Mouse (Mus musculus): Measurements from ENCODE around the gene Grik4. TPM values are rescaled to one million over a fixed set of nuclear protein-coding genes. Genes with fewer than 3 reads are reported as not detected.
A peak's percentile ranks its signal among the peaks of the same experiment; 100 is the strongest.

Grik4 gene
- polyA plus RNA-seq, 1 experiment = 2.8 TPM

DNA sequence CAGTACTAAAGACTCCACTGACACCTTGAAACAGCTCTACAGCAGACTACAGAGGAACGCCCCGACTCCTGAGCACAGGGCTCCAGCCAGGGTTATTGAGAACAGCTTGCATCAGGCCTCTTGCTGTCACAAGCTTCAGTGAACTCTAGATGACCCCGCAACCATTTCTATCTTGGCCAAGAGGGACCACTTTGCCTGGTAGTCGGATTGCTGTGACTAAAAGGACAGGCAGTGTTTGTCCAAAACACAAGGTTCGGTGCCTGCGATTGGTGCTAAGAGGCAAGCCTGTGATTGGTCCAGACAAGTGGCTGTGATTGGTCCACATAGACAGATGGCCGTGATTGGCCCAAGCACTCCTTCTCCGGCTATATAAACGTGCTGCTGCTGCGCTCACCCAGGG, 16.8 kb downstream of the Grik4 start:
- Histone ChIP-seq H3K4me3 (ENCODE audit: control insufficient read depth, low read depth, low read length) (peak overlapping the region; percentile 71), H3K27ac (ENCODE audit: control insufficient read depth, insufficient read depth, low read depth, low read length) (no peak overlapping the region), H3K27me3 (ENCODE audit: control insufficient read depth, insufficient read depth, low read length) (no peaks in the 10 kb centered on the region), H3K4me1 (ENCODE audit: control insufficient read depth, insufficient read depth, low read length) (peaks cover 19% of the 10 kb centered on the region), H3K36me3 (ENCODE audit: control insufficient read depth, insufficient read depth, low read length) (no peaks in the 10 kb centered on the region)
- TF ChIP-seq POLR2A (IDR thresholded peaks at IDR 0.05; ENCODE audit: control insufficient read depth, low read depth, low read length) = no peak; the same call in 1 of the 2 replicates

DNA sequence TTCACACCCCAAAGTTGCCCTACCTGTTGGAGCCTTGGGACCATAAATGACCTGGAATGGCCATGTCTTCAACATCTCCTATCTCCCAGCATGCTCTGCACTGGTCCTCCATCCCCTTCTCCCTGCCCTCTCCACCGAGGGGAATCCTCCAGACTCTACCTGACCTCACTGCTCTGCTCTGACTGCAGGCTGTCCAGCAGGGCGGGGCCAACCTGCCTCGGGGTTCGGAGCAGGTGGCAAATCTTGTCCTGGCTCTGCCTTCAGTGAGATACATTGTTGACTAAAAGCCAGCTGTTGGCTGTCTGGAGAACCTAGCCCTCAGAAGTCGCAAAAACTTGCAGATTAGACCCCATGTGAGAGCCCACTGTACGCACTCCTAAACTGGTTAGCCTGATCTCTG, 17.7 kb downstream of the Grik4 start:
- no peaks in the 10 kb centered on the region for H3K27me3 ChIP-seq (ENCODE audit: control insufficient read depth, insufficient read depth, low read length)

DNA sequence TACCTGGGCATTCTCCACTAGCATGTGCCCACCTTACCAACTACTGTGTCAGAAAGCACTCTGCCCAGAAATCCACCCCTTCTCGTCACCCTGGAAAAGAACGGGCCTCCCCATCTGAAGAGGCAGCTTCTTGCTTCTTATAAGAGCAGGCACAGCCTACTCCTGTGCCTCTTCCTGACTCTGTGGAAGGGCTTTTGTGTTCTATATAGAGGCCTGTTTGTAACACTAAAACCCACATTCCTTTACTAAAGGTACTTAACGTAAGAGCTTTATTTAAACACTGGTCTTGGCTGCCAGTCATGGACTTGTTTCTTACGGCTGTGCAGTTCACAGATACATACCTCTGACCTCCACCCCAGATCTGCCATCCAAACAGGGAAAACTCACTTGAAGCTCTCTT, 22.5 kb downstream of the Grik4 start:
- TF ChIP-seq POLR2A (IDR thresholded peaks at IDR 0.05; ENCODE audit: control insufficient read depth, low read depth, low read length) (no peak), CTCF (IDR thresholded peaks at IDR 0.05; ENCODE audit: control insufficient read depth, insufficient read depth, insufficient replicate concordance, low read depth, low read length) (no peak)
- Histone ChIP-seq H3K36me3 (ENCODE audit: control insufficient read depth, insufficient read depth, low read length) (no peaks in the 10 kb centered on the region), H3K4me1 (ENCODE audit: control insufficient read depth, insufficient read depth, low read length) (peaks cover under 1% of the 10 kb centered on the region; the same call in 1 of the 2 replicates), H3K4me3 (ENCODE audit: control insufficient read depth, low read depth, low read length) (no peak overlapping the region), H3K27me3 (ENCODE audit: control insufficient read depth, insufficient read depth, low read length) (no peaks in the 10 kb centered on the region), H3K27ac (ENCODE audit: control insufficient read depth, insufficient read depth, low read depth, low read length) (no peak overlapping the region)

More for the DNA sequence above, 17.7 kb downstream of the Grik4 start:
- Histone ChIP-seq H3K36me3 (ENCODE audit: control insufficient read depth, insufficient read depth, low read length) (no peaks in the 10 kb centered on the region), H3K27ac (ENCODE audit: control insufficient read depth, insufficient read depth, low read depth, low read length) (no peak overlapping the region), H3K4me1 (ENCODE audit: control insufficient read depth, insufficient read depth, low read length) (peaks cover 19% of the 10 kb centered on the region), H3K4me3 (ENCODE audit: control insufficient read depth, low read depth, low read length) (no peak overlapping the region)
- TF ChIP-seq POLR2A (IDR thresholded peaks at IDR 0.05; ENCODE audit: control insufficient read depth, low read depth, low read length) = no peak

DNA sequence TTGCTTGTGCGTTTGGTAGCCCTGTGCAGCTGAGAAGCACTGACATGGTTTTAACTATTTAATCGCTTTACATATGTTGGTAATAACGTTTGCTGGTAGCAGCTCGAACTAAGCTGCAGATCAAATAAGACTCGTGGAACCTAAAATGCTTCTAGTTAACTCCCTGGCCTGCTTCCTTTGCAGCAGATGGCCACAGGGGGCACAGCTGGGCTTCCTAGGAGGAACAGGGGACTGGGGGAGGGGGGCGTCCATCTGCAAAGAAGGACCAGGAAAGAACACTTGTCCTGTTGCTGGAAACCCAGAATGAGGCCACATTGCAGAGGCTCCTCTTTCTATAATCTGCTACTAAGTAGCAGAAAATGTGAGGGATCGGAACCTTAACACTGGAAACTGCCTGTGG, 24.1 kb downstream of the Grik4 start:
- Histone ChIP-seq H3K27ac (ENCODE audit: control insufficient read depth, insufficient read depth, low read depth, low read length) (no peak overlapping the region), H3K27me3 (ENCODE audit: control insufficient read depth, insufficient read depth, low read length) (no peaks in the 10 kb centered on the region), H3K36me3 (ENCODE audit: control insufficient read depth, insufficient read depth, low read length) (no peaks in the 10 kb centered on the region), H3K4me3 (ENCODE audit: control insufficient read depth, low read depth, low read length) (no peak overlapping the region), H3K4me1 (ENCODE audit: control insufficient read depth, insufficient read depth, low read length) (no peaks in the 10 kb centered on the region; the same call in 1 of the 2 replicates)
- TF ChIP-seq CTCF (IDR thresholded peaks at IDR 0.05; ENCODE audit: control insufficient read depth, insufficient read depth, insufficient replicate concordance, low read depth, low read length) = no peak
- TF ChIP-seq POLR2A (IDR thresholded peaks at IDR 0.05; ENCODE audit: control insufficient read depth, low read depth, low read length) = no peak

DNA sequence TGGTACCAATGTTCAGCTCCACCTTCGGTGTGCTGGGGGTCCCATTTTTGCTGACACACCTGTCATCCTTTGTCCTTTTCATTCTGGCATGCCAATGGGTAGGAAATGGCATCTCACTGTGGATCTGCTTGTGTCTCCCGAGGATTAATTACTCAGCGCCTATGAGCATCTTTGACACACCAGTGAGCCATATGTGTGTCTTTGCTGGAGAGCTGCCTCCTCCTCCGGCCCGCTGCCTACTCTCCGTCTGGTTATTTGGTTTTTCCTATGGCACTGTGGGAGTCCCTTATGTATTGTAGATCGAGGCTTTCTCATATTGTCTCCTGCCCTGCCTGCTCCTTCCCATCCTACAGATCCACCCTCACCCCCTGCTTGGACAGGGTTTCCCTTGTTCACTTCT, 26.4 kb downstream of the Grik4 start:
- Histone ChIP-seq H3K27ac (ENCODE audit: control insufficient read depth, insufficient read depth, low read depth, low read length) (no peak overlapping the region), H3K4me1 (ENCODE audit: control insufficient read depth, insufficient read depth, low read length) (no peaks in the 10 kb centered on the region; the same call in 1 of the 2 replicates), H3K27me3 (ENCODE audit: control insufficient read depth, insufficient read depth, low read length) (no peaks in the 10 kb centered on the region), H3K36me3 (ENCODE audit: control insufficient read depth, insufficient read depth, low read length) (no peaks in the 10 kb centered on the region), H3K4me3 (ENCODE audit: control insufficient read depth, low read depth, low read length) (no peak overlapping the region)
- TF ChIP-seq CTCF (IDR thresholded peaks at IDR 0.05; ENCODE audit: control insufficient read depth, insufficient read depth, insufficient replicate concordance, low read depth, low read length) (no peak), POLR2A (IDR thresholded peaks at IDR 0.05; ENCODE audit: control insufficient read depth, low read depth, low read length) (no peak)

DNA sequence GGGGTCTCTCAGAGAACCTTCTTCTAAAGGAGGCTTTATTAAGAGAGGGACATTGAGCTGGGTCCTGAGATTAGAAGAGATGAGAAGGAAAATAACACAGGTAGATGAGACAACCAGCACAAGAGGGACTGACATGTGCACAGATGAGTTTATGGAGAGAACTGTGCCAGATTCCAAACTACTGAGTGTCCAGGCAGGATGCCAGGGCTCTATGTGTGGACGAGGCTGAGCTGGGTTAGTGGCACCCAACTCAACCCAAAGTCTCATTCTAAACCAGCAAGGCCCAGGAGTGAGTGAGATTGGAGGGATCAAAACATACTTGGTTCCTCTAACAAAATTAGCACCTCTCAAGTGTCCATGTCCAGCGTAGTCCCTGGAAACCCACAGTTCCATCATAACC, 31.1 kb downstream of the Grik4 start:
- H3K4me3 ChIP-seq (ENCODE audit: control insufficient read depth, low read depth, low read length) = no peak overlapping the region
- H3K27ac ChIP-seq (ENCODE audit: control insufficient read depth, insufficient read depth, low read depth, low read length) = no peak overlapping the region
- H3K36me3 ChIP-seq (ENCODE audit: control insufficient read depth, insufficient read depth, low read length) = no peaks in the 10 kb centered on the region
- H3K4me1 ChIP-seq (ENCODE audit: control insufficient read depth, insufficient read depth, low read length) = no peaks in the 10 kb centered on the region
- H3K27me3 ChIP-seq (ENCODE audit: control insufficient read depth, insufficient read depth, low read length) = no peaks in the 10 kb centered on the region
- no peak for TF ChIP-seq POLR2A (IDR thresholded peaks at IDR 0.05; ENCODE audit: control insufficient read depth, low read depth, low read length)
- TF ChIP-seq CTCF (IDR thresholded peaks at IDR 0.05; ENCODE audit: control insufficient read depth, insufficient read depth, insufficient replicate concordance, low read depth, low read length) = no peak

DNA sequence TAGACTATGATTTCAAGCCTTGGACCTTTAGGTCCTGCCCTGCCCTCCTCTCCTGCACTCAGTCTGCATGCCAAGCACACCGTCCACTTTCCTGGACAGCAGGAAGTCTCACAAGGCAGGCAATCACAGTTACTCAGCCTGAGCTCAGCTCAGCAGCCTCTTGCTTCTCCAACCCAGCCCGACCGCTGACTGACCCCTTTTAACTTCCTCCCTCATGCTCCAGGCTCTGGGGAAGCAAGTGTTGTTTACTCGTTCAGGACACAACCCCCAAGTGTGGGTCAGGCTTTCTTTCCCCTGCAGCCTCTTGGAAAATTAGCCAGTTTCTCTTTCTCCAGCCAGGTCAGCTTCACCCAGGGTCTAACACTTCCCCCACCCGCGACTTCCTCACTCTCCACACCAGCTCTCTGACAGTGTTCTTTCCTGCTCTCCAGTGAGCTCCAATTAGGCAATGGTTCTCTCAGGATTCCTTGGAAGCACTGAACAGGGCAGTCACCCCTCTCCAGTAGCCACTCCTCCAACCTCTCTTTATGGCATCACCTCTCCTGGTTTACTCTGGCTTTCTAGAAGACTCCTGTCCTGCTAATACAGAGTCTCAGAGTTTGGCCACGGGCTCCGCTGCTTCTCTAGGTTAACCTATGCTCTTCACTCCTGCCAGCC, 35.5 kb downstream of the Grik4 start:
- H3K36me3 ChIP-seq (ENCODE audit: control insufficient read depth, insufficient read depth, low read length) = no peaks in the 10 kb centered on the region
- H3K27ac ChIP-seq (ENCODE audit: control insufficient read depth, insufficient read depth, low read depth, low read length) = no peak overlapping the region
- no peak overlapping the region for H3K4me3 ChIP-seq (ENCODE audit: control insufficient read depth, low read depth, low read length)

DNA sequence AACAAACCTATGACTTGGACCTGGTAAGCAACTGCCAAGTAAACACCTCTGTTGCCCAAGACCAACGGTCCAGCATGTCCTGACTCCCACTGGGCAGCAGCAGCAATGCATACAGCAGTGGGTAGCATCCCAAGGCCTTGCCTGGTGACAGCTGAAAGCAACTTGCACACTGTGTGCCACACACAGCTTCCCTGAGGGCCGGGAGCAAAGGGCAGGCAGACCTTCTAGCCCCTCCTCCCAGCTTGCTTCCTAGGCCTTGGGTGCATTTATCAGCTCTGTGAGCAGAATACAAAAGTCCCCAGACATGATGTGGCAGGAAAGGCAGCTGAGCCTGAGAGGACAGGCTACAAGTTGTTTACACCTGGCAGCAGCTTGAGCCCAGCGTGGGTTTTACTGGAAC, 37.3 kb downstream of the Grik4 start:
- Histone ChIP-seq H3K27me3 (ENCODE audit: control insufficient read depth, insufficient read depth, low read length) (no peaks in the 10 kb centered on the region), H3K27ac (ENCODE audit: control insufficient read depth, insufficient read depth, low read depth, low read length) (no peak overlapping the region), H3K4me1 (ENCODE audit: control insufficient read depth, insufficient read depth, low read length) (peaks cover 2% of the 10 kb centered on the region), H3K4me3 (ENCODE audit: control insufficient read depth, low read depth, low read length) (no peak overlapping the region), H3K36me3 (ENCODE audit: control insufficient read depth, insufficient read depth, low read length) (no peaks in the 10 kb centered on the region)
- TF ChIP-seq CTCF (IDR thresholded peaks at IDR 0.05; ENCODE audit: control insufficient read depth, insufficient read depth, insufficient replicate concordance, low read depth, low read length) = no peak
- no peak for TF ChIP-seq POLR2A (IDR thresholded peaks at IDR 0.05; ENCODE audit: control insufficient read depth, low read depth, low read length)

More for the DNA sequence above, 35.5 kb downstream of the Grik4 start:
- Histone ChIP-seq H3K4me1 (ENCODE audit: control insufficient read depth, insufficient read depth, low read length) (peaks cover 2% of the 10 kb centered on the region), H3K27me3 (ENCODE audit: control insufficient read depth, insufficient read depth, low read length) (no peaks in the 10 kb centered on the region)
- TF ChIP-seq CTCF (IDR thresholded peaks at IDR 0.05; ENCODE audit: control insufficient read depth, insufficient read depth, insufficient replicate concordance, low read depth, low read length) = no peak
- no peak for TF ChIP-seq POLR2A (IDR thresholded peaks at IDR 0.05; ENCODE audit: control insufficient read depth, low read depth, low read length)
